Mouse (Mus musculus) embryonic fibroblast, embryonic 13.5 days (primary cell): ENCODE results near the gene Mink1. TPM values are rescaled to one million over a fixed set of nuclear protein-coding genes. Genes with fewer than 3 reads are reported as not detected.

Experiments used
- H3K27ac ChIP-seq: 2 replicates; pipeline ENCODE4 v1.5.1; 2012; ENCODE audit warnings: low read length, control low read depth, inconsistent platforms; ENCODE audit not compliant: insufficient read depth
- H3K4me1 ChIP-seq: 2 replicates; pipeline ENCODE4 v1.6.1; 2011; ENCODE audit warnings: low read length; ENCODE audit not compliant: control insufficient read depth, insufficient read depth
- H3K4me3 ChIP-seq: 2 replicates; pipeline ENCODE4 v1.5.1; 2011; ENCODE audit warnings: mild to moderate bottlenecking, control low read depth, low read length; ENCODE audit not compliant: insufficient read depth
- CTCF ChIP-seq: IDR thresholded peaks from 2 replicates; pipeline ENCODE4 v1.5.1; 2011; ENCODE audit warnings: mild to moderate bottlenecking, control low read depth, low read length, moderate library complexity, borderline replicate concordance; ENCODE audit not compliant: insufficient read depth
- POLR2A ChIP-seq: IDR thresholded peaks from 2 replicates; pipeline ENCODE4 v1.6.1; 2011; ENCODE audit warnings: low read depth, mild to moderate bottlenecking, control low read depth, low read length, moderate library complexity
- polyA plus RNA-seq: library from polyadenylated mRNA; stranded (reverse); fragments of >200 nt; gene quantifications from 2 replicates; pipeline ENCODE4 v1.2.4, GENCODE M21; 2011; ENCODE audit warnings: low read depth; ENCODE audit not compliant: missing spikeins, insufficient read length

Mink1 gene
- polyA plus RNA-seq, 1 experiment, result 36.2 TPM

DNA sequence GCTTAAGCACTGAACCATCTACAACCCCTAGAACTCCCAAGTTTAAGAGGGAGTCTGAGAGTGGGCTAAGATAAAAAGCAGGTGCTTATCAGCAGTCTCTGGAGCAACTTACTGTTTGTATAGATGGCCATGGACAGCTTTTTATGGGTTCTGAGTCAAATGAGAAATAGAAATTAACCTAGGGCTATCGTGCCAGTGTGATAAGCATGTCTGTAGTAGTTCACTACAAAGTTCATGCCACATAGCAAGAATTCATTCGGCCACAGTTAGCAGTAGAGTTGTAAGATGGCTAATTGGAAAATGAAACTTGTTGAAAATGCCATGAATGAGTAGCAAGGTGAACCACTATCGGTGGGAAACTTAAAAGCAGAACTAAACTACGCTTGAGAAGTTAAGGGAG is 85.8 kb downstream of the Mink1 start:
- Histone ChIP-seq H3K4me3 (peak overlapping the region; percentile 51), H3K27ac (peak overlapping the region; percentile 94; the same call in 1 of the 2 replicates), H3K4me1 (peaks cover 13% of the 10 kb centered on the region)
- 0 out of 2 replicates have a peak, but pooled peaks have one; percentile 15 for TF ChIP-seq POLR2A
- no peak for TF ChIP-seq CTCF

DNA sequence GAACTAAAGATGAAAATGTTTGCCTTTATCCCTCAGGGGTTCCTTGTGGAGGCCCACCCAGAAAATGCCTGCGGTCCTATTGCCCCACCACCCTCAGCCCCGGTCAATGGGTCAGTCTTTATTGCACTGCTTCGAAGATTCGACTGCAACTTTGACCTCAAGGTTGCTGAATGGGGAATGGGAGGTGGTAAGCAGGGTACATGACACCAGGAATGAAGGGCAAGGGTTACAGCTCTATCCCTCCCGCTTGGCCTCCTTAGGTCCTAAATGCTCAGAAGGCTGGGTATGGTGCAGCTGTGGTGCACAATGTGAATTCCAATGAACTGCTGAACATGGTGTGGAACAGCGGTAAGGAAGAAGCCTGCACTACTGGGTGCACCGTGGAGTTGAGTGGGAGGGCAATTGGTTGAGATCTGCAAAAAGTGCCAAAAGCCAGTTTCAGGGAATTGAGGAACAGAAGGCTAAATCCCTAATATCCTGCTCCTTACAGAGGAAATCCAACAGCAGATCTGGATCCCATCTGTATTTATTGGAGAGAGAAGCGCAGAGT is 86.6 kb downstream of the Mink1 start:
- Histone ChIP-seq H3K4me3 (no peak overlapping the region), H3K4me1 (peaks cover 13% of the 10 kb centered on the region), H3K27ac (no peak overlapping the region)
- TF ChIP-seq POLR2A (0 out of 2 replicates have a peak, but pooled peaks have one; percentile 6), CTCF (no peak)

DNA sequence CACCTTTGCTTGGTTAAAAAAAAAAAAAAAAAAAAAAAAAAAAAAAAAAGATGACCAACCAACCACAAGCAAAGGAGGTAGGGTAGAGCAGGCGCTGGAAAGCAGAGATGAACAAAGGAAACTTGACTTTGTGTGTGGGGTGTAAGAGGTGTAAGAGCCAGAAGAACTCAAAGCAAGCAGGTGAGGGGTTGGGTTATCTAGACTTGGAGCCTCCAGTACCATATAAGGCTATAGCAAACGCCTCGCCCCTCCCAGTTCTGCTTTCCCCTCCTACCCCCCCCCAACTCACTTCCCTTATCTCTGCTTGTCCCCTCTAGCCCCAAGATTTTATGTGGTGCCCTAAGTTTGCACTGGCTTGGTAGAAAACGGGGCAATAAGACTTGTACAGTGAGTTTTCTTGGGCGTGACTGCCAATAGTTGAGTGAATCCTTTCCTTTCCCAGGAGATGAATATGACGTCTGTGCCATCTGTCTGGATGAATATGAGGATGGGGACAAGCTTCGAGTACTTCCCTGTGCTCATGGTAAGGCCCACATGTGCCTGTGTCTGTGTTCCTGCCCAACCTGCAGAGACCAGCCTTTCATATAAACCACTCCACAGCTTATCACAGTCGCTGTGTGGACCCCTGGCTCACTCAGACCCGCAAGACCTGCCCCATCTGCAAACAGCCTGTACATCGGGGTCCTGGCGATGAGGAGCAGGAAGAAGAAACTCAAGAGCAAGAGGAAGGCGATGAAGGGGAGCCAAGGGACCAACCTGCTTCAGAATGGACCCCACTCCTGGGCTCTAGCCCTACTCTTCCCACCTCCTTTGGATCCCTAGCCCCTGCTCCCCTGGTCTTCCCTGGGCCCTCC is 87.9 kb downstream of the Mink1 start:
- H3K27ac ChIP-seq, result peak overlapping the region; percentile 79
- peaks cover 13% of the 10 kb centered on the region for H3K4me1 ChIP-seq

DNA sequence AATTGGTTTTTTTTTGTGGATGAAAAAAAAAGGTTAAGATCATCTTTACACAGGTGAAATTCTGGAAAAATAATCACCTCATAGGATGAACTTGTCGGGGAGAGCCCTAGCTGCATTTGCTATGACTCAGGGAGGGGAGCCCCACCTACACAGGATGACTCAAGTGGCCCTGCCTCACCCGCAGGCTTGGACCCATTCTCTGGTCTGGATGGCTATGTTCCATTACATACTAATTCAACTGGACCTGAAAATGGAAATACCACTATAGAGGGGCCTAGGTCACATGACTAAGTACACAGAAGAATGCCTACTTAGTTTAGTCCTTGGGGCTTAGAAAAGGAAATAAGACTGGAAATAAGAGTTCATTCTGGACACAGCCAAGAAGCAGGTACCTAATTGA is 88.7 kb downstream of the Mink1 start:
- peaks cover 8% of the 10 kb centered on the region; the same call in 1 of the 2 replicates for H3K4me1 ChIP-seq

More for the DNA sequence above, 87.9 kb downstream of the Mink1 start:
- TF ChIP-seq CTCF, result no peak
- peak; percentile 35 for TF ChIP-seq POLR2A
- peak overlapping the region; percentile 86 for H3K4me3 ChIP-seq

DNA sequence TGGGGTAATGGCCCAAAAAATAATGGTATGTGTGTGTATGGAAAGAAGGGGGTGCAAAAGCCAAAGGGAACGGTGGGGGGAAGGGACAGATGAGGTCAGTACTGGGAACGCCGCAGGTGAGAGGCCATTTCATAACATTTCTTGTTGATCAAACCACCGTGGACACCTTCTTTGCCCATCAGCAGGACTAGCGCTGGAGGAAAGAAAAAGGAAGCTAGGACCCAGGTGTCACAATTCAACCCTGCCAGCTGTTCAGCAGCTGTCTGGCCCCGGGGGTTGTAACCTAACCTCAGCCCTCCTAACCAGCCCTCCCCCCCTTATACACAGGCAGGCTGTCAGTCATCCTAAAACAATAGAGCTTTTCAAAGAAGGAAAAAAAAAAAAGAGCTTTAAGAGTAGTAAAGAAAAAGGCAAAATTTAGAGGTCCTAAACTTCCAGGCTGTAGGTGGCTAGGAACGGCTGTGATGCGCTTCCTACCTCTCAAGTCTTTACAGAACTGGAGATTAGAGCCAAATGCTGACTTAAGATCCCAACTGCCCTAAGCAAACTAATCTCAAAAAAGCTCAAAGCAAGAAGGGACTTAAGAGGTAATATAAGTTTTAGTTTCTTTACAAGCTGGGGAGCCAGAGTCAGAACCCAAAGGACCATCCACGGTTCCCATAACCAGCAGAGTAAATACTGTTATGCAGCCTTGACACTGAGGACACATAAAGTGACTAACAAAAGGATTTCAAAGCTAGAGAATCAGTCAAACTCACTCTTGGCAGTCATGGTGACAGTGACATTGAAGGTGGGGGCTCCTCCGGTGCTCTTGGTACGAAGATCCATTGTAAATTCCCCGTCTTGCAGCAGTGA is 89.6 kb downstream of the Mink1 start:
- H3K27ac ChIP-seq, result peak overlapping the region; percentile 87
- H3K4me3 ChIP-seq, result peak overlapping the region; percentile 86
- TF ChIP-seq CTCF, result no peak
- TF ChIP-seq POLR2A, result no peak; the same call in 1 of the 2 replicates
- H3K4me1 ChIP-seq, result peaks cover 11% of the 10 kb centered on the region; the same call in 1 of the 2 replicates

More for the DNA sequence above, 88.7 kb downstream of the Mink1 start:
- Histone ChIP-seq H3K27ac (peak overlapping the region; percentile 79; the same call in 1 of the 2 replicates), H3K4me3 (peak overlapping the region; percentile 86)
- TF ChIP-seq CTCF (no peak), POLR2A (peak; percentile 16; the same call in 1 of the 2 replicates)

DNA sequence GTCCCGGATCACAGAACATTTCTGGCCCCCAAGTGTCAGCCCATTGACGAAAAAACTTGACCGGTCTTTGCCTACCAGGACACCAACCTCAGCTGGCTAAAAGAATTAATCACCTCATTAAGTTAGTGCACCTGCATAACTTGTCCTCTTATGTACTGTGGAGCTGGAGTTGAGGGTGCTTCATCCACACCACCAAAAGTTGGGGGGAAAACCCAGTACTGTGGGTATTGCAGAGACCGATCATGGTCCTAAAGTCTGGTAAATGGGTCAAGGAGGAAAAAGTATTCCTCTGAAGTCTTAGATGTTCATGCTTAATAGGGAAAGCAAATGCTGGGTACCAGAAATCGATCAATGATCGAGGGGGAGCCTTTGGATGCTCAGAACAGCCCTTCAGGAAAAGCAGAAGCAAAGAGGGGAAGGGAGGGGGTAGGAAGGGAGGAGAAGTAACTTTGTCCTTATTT is 90.2 kb downstream of the Mink1 start:
- H3K4me3 ChIP-seq, result peak overlapping the region; percentile 86
- TF ChIP-seq CTCF (no peak), POLR2A (no peak)
- peak overlapping the region; percentile 87 for H3K27ac ChIP-seq
- H3K4me1 ChIP-seq, result peaks cover 13% of the 10 kb centered on the region; the same call in 1 of the 2 replicates

DNA sequence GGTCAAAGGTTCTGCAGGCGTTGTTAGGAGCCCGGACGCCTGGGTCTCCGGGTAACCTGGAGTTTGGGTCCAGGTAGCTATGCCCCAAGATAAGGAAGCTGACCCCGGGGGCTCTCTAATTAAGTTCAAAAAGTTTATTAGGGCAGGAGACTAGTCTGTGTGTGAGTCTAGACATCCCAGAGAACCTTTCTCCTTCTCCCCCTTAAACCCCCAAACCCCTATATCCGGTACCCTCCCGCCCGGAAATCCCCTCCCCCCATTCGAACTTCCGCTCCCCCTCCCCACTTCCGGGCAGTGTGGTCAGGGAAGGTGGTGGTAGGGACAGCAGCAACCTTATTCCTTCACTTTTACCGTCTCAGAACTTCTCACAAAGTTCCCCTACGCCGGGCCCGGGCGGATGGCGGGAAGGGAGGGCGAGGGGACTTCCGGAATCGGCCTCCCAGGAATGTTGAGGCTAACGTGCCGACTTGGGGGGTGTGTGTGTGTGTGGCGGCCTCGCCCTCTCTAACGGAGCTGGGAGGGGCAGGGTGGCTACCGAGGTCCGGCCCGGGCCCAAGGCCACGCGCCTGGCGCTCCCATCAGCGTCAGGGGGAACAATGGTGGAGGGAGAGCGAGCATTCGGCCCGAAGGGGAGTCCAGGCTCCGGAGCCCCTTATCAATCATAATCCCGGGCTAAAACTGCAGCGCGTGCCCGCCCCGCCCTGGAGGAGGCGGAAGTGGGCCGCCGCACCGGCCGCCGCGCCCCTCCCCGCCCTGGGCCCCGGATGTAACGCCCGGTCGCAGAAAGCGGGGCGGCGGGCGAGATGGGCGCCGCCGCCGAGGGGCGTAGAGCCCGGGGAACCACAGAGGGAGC is 90.9 kb downstream of the Mink1 start:
- Histone ChIP-seq H3K4me1 (peaks cover 17% of the 10 kb centered on the region; the same call in 1 of the 2 replicates), H3K4me3 (peak overlapping the region; percentile 86), H3K27ac (peak overlapping the region; percentile 98)
- TF ChIP-seq POLR2A (peak; percentile 53), CTCF (no peak)

DNA sequence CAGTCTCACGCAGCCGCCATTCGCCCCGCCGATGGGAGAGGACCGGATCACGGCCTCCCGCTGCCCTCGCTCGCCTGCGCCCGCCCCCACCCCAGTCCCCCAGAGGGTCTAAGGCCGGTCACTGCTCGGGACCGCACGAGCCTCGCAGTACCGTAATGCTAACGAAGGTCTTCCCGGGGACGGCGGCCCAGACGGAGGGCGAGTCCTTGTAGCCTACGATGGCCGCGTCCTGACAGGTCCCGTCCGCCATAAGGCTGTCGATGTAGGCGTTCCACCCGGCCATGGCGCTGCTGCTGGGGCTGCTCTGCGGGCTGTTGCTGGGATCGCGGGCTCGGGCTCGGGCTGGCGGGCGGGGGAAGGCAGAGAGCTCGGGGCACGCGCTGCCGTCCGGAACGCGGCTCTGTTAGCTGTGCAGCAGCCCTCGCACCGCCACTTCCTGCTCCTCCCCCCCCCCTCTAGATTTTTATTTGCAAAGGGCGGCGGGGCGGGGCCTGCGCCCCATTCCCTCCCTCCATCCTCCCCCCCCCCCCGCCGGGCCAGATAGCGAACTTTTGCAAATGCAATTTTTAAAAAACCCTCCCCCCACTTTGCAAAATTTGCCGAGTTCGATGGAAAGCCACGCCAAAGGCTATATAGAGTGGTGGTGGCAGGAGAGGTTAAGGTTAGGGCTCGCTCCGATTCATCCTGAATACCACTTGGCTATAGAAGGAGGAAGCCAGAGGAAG is 91.7 kb downstream of the Mink1 start, which contains the start of gene Pfn1:
TSS of gene Pfn1 (minus strand) at position 447 of the 725 bp plus-strand sequence.
- TF ChIP-seq CTCF (no peak), POLR2A (peak; percentile 95)
- Histone ChIP-seq H3K4me1 (peaks cover 20% of the 10 kb centered on the region), H3K4me3 (peak within 1 kb of the TSS; percentile 86), H3K27ac (peak within 1 kb of the TSS; percentile 98)
